Mouse (Mus musculus): ENCODE data around the gene Olfr281.

Olfr281 gene

DNA sequence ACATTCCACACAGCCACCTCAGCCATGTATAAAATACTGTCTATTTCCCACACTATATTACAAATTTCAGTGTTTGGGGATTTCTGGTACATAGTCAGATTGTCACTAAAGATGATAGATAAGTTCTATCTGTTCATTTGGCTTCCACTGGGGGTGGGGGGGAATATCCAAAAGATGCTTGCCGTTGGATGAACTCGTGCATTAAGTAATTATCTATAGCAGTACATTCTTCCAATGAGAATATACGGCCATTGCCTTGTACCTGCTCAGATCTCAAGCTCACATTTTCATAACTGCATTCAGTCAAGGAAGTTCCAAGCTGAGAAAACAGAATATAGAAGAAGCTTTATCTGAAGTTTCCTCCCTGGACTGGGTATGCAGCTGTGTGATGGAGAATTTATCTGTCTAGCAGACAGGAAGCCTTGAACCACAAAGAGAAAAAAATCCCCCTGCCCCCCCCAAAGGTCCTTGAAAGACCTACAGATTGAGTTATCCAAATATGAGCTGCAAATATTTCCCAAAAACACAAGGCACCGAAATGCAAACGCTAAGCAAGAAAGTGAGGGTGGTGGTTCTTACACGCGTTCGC lies 34.1 kb downstream of the Olfr281 start:
- DNase-seq, result no peak

DNA sequence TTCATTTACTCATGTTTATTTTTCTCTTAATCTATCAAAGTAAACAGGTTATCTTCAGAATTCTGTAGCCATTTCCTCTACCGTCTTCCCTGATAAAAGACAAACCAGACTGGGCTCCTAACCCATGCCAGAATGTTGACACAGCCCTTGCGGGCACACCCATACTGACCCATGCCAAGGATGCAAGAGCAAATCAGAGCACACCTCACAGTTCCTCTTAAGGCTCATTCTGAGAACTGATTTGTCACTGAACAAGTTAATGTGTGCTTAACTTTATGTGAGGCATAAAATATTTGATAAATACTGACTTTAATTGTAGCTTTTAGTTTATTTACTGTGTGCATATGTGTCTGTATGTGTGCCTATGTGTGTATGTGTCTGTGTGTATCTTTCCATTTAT lies 38.9 kb downstream of the Olfr281 start:
- no peak for DNase-seq

DNA sequence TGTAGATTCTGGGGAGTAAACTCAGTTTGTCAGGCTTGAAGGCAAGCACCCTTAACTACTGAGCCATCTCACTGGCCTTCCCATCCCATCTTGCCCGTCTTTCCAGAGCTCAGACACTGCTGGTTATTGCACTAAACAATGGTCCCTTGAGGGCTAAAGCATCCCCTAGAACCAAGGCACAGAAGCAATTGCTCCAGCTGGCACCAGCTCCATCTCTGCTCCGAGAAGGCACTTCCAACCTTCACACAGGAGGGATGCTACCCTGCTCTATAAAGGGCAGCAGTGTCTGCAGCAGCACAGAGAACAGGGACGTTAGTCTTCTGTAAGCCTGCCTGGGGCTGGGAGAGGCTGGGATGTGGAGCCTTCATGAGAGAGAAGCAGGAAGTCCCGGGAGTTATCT lies 39.7 kb downstream of the Olfr281 start, which contains the start of gene Olfr279:
Olfr279 (plus strand) TSS at position 301 of the 400 bp plus-strand sequence.
- DNase-seq, result no peak

- no peak for DNase-seq
Measured at GRCm38 (mm10) chr15:98497631-98498030, 45.2 kb downstream of the Olfr281 start.

DNA sequence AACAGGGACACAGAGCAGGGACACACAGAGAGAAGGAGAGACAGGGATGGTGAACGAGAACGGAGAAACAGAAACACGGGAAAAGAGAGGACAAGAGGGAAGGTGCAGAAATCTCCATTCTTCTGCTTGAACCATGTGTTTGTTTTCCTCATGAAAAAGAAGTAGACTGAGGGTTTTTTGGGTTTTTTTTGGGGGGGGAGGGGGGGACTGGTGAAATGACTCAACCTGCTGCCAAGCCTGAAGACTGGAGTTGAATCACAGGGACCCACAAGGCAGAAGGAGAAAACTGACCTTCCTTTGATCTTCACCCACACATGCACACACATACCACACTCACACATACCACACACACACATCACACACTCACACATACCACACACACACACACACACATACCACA lies 50.9 kb downstream of the Olfr281 start:
- no peak for DNase-seq

DNA sequence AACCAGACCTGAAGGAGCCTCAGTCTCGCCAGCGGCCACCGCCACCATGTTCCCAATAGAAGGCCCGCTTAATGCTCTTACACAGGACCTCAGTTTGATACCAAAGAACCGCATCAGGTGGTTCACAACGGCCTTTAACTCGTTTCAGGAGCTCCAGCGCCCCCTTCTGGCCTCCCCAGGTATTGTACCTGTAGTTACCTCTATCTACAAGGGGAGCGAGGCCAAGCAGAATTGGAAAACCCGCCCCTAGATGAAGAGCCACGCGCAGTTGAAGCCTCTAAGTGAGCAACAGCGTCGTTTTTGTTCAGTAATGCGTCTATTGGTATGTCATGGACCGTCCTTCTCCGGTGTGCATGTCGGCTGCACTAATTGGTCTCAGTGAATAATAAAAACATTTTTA lies 52.1 kb downstream of the Olfr281 start:
- peak; percentile 49 to 61 for DNase-seq

GRCm38 (mm10) chr15:98506253-98506957 lies 54.0 kb downstream of the Olfr281 start:
- no peak for DNase-seq

DNA sequence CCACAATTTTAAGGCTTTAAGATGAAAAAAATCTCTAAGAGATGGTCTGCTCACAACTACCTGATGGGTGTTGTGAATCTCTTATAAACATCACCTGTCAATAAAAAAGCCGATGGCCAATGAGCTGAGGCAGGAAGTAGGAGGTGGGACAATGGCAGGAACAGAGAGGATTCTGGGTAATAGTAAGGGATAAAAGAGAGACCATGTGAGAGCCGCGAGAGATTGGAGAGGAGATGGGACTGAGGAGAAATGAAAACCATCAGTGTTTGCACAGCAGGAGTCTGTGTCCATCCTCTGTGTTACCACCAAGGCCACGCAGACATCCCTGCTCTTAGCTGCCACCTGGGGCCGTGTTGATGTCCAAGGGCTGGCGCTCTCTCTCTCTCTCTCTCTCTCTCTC lies 54.9 kb downstream of the Olfr281 start:
- no peak for DNase-seq

DNA sequence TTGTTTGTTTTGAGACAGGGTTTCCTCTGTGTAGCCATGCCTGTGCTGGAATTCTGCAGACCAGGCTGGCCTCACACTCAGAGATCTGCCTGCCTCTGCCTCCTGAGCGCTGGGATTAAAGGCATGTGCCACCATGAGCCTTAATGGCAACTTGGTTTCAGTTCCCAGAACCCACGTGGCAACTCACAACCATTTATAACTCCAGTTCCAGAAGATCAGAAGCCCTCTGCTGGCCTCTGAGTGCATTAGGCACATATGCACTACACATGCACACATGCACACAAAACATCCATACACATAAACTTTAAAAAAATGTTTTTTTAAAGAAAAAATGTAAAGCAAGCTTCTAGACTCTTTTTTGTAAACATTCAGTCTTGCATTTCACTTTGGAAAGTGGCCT lies 57.0 kb downstream of the Olfr281 start:
- no peak for DNase-seq
